Mouse (Mus musculus): ENCODE results near the gene Rptor. TPM values are rescaled to one million over a fixed set of nuclear protein-coding genes. Genes with fewer than 3 reads are reported as not detected.
A peak's percentile ranks its signal among the peaks of the same experiment; 100 is the strongest.

The Rptor gene
- polyA plus RNA-seq, 1 experiment from 2014 or later, result 18.3 TPM

DNA sequence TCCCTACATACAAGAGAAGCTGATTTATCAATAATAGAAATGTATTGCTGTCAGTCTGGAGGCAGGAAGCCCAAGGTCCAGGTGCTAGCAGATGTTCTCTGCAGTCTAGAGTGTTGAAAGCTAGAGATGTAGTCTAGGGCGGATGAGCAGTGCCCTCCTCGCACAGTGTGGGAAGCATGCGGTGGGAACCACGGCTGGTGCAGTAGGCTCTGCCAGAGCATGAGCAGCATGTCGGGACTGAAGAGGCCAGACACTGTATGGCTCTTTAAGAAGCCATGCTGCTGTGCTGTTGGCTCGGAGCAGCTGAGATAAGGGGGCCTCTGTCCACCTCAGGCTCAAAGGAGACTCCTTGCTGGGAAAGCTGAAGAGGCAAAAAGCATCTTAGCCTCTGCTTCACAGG lies 164.8 kb downstream of the Rptor start:
- peaks cover 11% of the 10 kb centered on the region for H3K36me3 ChIP-seq
- peaks cover 35% of the 10 kb centered on the region for H3K4me1 ChIP-seq
- WGBS, result 57% methylated on average over 6 of the region's 6 CpGs
- no peaks in the 10 kb centered on the region for H3K9me3 ChIP-seq (replicated peaks)
- H3K9ac ChIP-seq, result no peak overlapping the region
- H3K4me2 ChIP-seq (replicated peaks), result no peak overlapping the region
- no peaks in the 10 kb centered on the region for H3K27me3 ChIP-seq
- no peak overlapping the region for H3K4me3 ChIP-seq
- H3K27ac ChIP-seq, result peak overlapping the region; percentile 67
- ATAC-seq (ENCODE audit: low FRiP score), result 0 out of 2 replicates have a peak, but pooled peaks have one; percentile 10

GRCm38 (mm10) chr11:119768511-119768910 lies 165.8 kb downstream of the Rptor start:
- peaks cover 11% of the 10 kb centered on the region for H3K36me3 ChIP-seq
- 89% methylated on average over 4 of the region's 4 CpGs for WGBS
- no peaks in the 10 kb centered on the region for H3K27me3 ChIP-seq
- H3K27ac ChIP-seq, result no peak overlapping the region
- H3K4me3 ChIP-seq, result no peak overlapping the region
- H3K9me3 ChIP-seq (replicated peaks), result no peaks in the 10 kb centered on the region
- H3K4me1 ChIP-seq, result peaks cover 35% of the 10 kb centered on the region
- H3K9ac ChIP-seq, result no peak overlapping the region
- no peak overlapping the region for H3K4me2 ChIP-seq (replicated peaks)
- ATAC-seq (ENCODE audit: low FRiP score), result no peak

DNA sequence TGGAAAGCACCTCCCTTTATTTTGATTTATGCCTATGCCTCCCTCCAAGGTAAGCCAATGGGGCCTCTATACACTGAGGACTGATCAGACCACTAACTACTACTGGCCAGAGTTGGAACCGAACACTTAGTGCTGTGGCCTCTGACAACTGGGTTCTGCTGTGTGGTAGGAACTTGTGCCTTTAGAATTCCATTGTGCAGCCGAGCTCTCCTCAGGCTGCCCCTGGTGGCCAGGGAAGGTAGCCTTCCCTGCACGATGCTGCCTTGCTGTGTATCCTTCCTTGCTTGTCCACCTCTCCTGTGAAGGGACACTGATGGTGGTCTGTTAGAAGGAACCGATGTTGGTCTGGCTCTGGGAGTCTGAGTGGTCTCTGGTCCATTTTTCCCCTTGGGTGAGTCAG lies 167.0 kb downstream of the Rptor start:
- WGBS, result 64% methylated on average over 4 of the region's 4 CpGs
- Histone ChIP-seq H3K4me1 (peaks cover 32% of the 10 kb centered on the region), H3K9me3 (replicated peaks) (no peaks in the 10 kb centered on the region), H3K9ac (no peak overlapping the region), H3K36me3 (peaks cover 11% of the 10 kb centered on the region), H3K4me3 (no peak overlapping the region), H3K27me3 (no peaks in the 10 kb centered on the region), H3K4me2 (replicated peaks) (no peak overlapping the region), H3K27ac (0 out of 2 replicates have a peak overlapping the region, but pooled peaks have one; percentile 31)
- no peak for ATAC-seq (ENCODE audit: low FRiP score)

DNA sequence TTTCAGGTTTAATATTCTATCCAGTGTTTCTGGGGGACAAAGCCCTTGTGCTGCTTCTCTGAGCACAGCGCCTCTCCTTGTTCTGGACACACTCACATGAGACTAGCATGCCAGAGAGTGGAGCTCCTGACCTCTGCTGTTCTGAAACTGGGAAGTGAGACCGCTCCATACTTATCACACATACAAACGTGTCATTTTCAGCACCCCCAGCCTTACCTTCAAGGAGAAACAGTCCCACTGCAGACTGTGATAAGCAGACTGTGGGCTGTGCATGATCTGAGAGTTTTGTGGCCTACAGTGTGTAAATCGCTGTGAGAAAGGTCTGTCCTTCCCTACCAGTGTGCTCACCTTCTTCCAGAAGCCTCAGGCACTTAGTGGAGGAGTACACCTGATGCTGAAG lies 168.3 kb downstream of the Rptor start:
- no peak for ATAC-seq (ENCODE audit: low FRiP score)
- Histone ChIP-seq H3K9me3 (replicated peaks) (peaks cover 11% of the 10 kb centered on the region; the same call in 1 of the 2 replicates), H3K4me3 (no peak overlapping the region), H3K36me3 (peaks cover 18% of the 10 kb centered on the region), H3K27ac (0 out of 2 replicates have a peak overlapping the region, but pooled peaks have one; percentile 31), H3K4me1 (peaks cover 28% of the 10 kb centered on the region), H3K9ac (no peak overlapping the region), H3K4me2 (replicated peaks) (no peak overlapping the region), H3K27me3 (no peaks in the 10 kb centered on the region)
- WGBS, result 92% methylated on average over 4 of the region's 4 CpGs

GRCm38 (mm10) chr11:119772896-119773295 lies 170.2 kb downstream of the Rptor start:
- H3K36me3 ChIP-seq, result peaks cover 18% of the 10 kb centered on the region
- H3K9ac ChIP-seq, result no peak overlapping the region
- peaks cover 11% of the 10 kb centered on the region; the same call in 1 of the 2 replicates for H3K4me1 ChIP-seq
- H3K27ac ChIP-seq, result no peak overlapping the region
- no peaks in the 10 kb centered on the region for H3K27me3 ChIP-seq
- H3K4me3 ChIP-seq, result no peak overlapping the region
- 83% methylated on average over 3 of the region's 3 CpGs for WGBS
- no peak overlapping the region for H3K4me2 ChIP-seq (replicated peaks)
- peaks cover 14% of the 10 kb centered on the region; the same call in 1 of the 2 replicates for H3K9me3 ChIP-seq (replicated peaks)
- ATAC-seq (ENCODE audit: low FRiP score), result no peak

DNA sequence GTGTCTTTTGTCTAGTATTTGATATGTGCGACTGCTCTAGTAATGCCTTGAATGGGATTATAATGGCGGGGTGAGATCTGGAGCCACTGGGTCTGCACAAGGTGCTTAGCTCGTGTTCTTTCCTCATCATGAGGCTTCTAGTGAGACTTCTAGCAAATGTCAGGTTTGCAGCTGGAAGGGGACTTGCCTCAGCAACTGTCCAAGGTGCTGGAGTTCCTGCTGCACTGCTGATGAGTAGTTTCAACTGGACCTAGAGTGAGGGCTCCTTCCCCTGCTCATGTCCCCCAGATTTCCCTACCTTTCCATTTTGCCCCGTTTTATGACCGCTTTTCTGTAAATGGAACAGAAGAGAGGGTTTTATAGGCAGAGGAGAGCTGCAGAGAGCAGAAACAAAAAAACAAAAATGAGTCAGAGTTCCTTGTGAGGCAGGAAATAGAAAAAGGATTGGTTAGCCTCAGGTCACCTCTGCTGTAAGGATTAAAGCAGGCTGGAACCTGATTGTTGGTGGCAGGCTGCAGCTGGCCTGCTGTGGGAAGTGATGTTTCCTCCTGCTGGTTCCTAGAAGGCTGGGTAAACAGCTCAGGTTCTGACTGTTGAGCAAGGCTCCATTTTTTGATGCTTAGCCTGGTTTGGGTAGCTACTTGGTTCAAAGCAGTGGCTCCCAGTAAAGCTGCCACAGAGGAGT lies 172.5 kb downstream of the Rptor start:
- H3K27ac ChIP-seq, result no peak overlapping the region

DNA sequence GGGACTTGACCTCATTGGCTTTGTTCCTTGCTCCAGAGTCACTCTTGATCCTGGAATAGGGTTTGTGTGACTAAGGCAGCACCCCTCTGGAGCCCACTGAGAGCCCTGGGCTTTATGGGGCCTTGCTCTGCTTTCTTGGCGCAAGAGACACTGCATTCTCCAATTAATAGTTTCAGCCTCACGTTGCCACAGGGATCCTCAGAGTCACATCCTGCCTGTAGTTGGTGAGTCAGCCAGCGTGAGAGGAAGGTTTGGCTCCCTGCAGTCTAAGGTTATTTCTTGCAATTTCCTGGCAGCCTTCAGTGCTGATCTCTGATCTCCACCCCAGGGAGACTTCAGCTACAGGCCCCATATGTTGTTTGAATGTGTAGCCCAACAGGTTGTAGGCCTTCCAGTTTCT lies 174.5 kb downstream of the Rptor start:
- Histone ChIP-seq H3K36me3 (peaks cover 7% of the 10 kb centered on the region; the same call in 1 of the 2 replicates), H3K9ac (no peak overlapping the region), H3K4me1 (0 out of 2 replicates have a peak, but pooled peaks cover 3% of the 10 kb centered on the region), H3K4me2 (replicated peaks) (no peak overlapping the region), H3K27ac (no peak overlapping the region), H3K4me3 (no peak overlapping the region), H3K9me3 (replicated peaks) (peaks cover 14% of the 10 kb centered on the region; the same call in 1 of the 2 replicates), H3K27me3 (no peaks in the 10 kb centered on the region)
- no peak for ATAC-seq (ENCODE audit: low FRiP score)
- WGBS, result 68% methylated on average over 3 of the region's 3 CpGs

More for the DNA sequence above, 172.5 kb downstream of the Rptor start:
- peaks cover 14% of the 10 kb centered on the region; the same call in 1 of the 2 replicates for H3K9me3 ChIP-seq (replicated peaks)
- no peak for ATAC-seq (ENCODE audit: low FRiP score)
- no peak overlapping the region for H3K4me2 ChIP-seq (replicated peaks)
- WGBS, result 77% methylated on average over 5 of the region's 5 CpGs
- H3K9ac ChIP-seq, result no peak overlapping the region
- H3K27me3 ChIP-seq, result no peaks in the 10 kb centered on the region
- H3K36me3 ChIP-seq, result peaks cover 18% of the 10 kb centered on the region
- no peak overlapping the region for H3K4me3 ChIP-seq
- peaks cover 9% of the 10 kb centered on the region; the same call in 1 of the 2 replicates for H3K4me1 ChIP-seq

- no peaks in the 10 kb centered on the region for H3K27me3 ChIP-seq
- H3K27ac ChIP-seq, result no peak overlapping the region
- no peak overlapping the region for H3K4me3 ChIP-seq
- H3K9ac ChIP-seq, result no peak overlapping the region
- 100% methylated on average over 1 of the region's 1 CpGs for WGBS
- no peak for ATAC-seq (ENCODE audit: low FRiP score)
- H3K36me3 ChIP-seq, result peaks cover 7% of the 10 kb centered on the region; the same call in 1 of the 2 replicates
- H3K4me1 ChIP-seq, result 0 out of 2 replicates have a peak, but pooled peaks cover 3% of the 10 kb centered on the region
- no peak overlapping the region for H3K4me2 ChIP-seq (replicated peaks)
- H3K9me3 ChIP-seq (replicated peaks), result peaks cover 14% of the 10 kb centered on the region; the same call in 1 of the 2 replicates
Observed at GRCm38 (mm10) chr11:119777872-119778271, 175.2 kb downstream of the Rptor start.

- Histone ChIP-seq H3K27ac (no peak overlapping the region), H3K4me1 (0 out of 2 replicates have a peak, but pooled peaks cover 3% of the 10 kb centered on the region), H3K4me2 (replicated peaks) (no peak overlapping the region), H3K9me3 (replicated peaks) (peaks cover 10% of the 10 kb centered on the region; the same call in 1 of the 2 replicates), H3K36me3 (peaks cover 6% of the 10 kb centered on the region; the same call in 1 of the 2 replicates), H3K27me3 (no peaks in the 10 kb centered on the region), H3K9ac (no peak overlapping the region), H3K4me3 (no peak overlapping the region)
- ATAC-seq (ENCODE audit: low FRiP score), result no peak
- 85% methylated on average over 8 of the region's 8 CpGs for WGBS
Observed at GRCm38 (mm10) chr11:119780290-119780689, 177.6 kb downstream of the Rptor start.

GRCm38 (mm10) chr11:119781165-119781564 lies 178.5 kb downstream of the Rptor start:
- peaks cover 7% of the 10 kb centered on the region; the same call in 1 of the 2 replicates for H3K4me1 ChIP-seq
- H3K9me3 ChIP-seq (replicated peaks), result 0 out of 2 replicates have a peak, but pooled peaks cover under 1% of the 10 kb centered on the region
- H3K9ac ChIP-seq, result no peak overlapping the region
- H3K4me2 ChIP-seq (replicated peaks), result no peak overlapping the region
- H3K4me3 ChIP-seq, result no peak overlapping the region
- no peaks in the 10 kb centered on the region for H3K36me3 ChIP-seq
- no peak overlapping the region for H3K27ac ChIP-seq
- WGBS, result 91% methylated on average over 2 of the region's 2 CpGs
- H3K27me3 ChIP-seq, result no peaks in the 10 kb centered on the region
- ATAC-seq (ENCODE audit: low FRiP score), result no peak

- no peaks in the 10 kb centered on the region for H3K36me3 ChIP-seq
- H3K9ac ChIP-seq, result no peak overlapping the region
- no peak for ATAC-seq (ENCODE audit: low FRiP score)
- no peak overlapping the region for H3K4me3 ChIP-seq
- H3K27me3 ChIP-seq, result no peaks in the 10 kb centered on the region
- H3K4me2 ChIP-seq (replicated peaks), result no peak overlapping the region
- peaks cover 11% of the 10 kb centered on the region for H3K4me1 ChIP-seq
- H3K27ac ChIP-seq, result no peak overlapping the region
- H3K9me3 ChIP-seq (replicated peaks), result no peaks in the 10 kb centered on the region
- 95% methylated on average over 4 of the region's 4 CpGs for WGBS
Observed at GRCm38 (mm10) chr11:119781726-119782125, 179.0 kb downstream of the Rptor start.

DNA sequence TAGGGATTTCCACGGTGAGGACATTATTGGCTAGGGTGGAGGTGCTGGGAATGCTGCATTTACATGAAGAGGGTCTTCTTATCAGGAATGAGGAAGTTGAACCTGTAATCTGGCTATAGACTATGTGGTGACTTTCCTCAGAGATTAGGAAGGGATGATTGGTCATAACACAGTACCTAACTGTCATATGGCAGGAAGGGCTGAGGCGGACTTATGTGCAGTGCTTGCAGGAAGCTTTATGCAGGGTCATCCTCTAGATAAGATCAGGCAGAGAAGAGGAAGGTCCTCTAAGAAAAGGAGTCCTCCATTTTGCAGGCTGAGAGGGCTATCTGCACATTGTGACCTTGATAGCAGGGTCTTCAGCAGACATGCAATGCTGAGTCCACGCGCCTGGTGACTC lies 180.9 kb downstream of the Rptor start:
- no peak overlapping the region for H3K9ac ChIP-seq
- no peak overlapping the region for H3K4me2 ChIP-seq (replicated peaks)
- H3K27me3 ChIP-seq, result no peaks in the 10 kb centered on the region
- H3K4me3 ChIP-seq, result no peak overlapping the region
- peaks cover 24% of the 10 kb centered on the region for H3K4me1 ChIP-seq
- ATAC-seq (ENCODE audit: low FRiP score), result no peak
- no peaks in the 10 kb centered on the region for H3K36me3 ChIP-seq
- 98% methylated on average over 4 of the region's 4 CpGs for WGBS
- no peak overlapping the region for H3K27ac ChIP-seq
- H3K9me3 ChIP-seq (replicated peaks), result no peaks in the 10 kb centered on the region
